Mouse (Mus musculus): Measurements from ENCODE around the gene Tfap4. TPM values are rescaled to one million over a fixed set of nuclear protein-coding genes. Genes with fewer than 3 reads are reported as not detected.
A peak's percentile ranks its signal among the peaks of the same experiment; 100 is the strongest.
"Not testable (repeated sequence)": the region's sequence is repeated elsewhere in the genome, so short reads cannot be mapped to it uniquely, and the experiment has no call there.

The Tfap4 gene
- total RNA-seq, 2 experiments from 2014 or later: 3.0 to 5.1 TPM

DNA sequence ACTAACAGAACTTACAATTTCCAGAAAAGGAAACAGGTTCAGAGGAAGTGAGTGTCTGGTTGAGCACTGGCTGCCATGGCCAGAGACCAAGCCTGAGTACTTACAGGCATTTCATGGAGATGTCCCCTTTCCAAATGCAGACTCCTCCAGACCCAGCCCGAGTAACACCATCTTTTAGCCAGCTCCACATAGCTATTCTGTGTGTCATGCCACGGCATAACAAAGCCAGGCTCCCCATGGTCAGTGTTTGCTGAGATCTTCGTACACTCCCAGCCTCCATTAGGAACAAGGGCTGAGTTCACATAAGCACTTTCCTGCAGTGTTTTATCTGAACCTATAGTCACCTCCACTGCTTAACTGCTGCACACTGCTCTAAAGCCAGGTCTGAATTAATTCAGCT is 16.4 kb downstream of the Tfap4 start:
- no peak for TF ChIP-seq CTCF (IDR thresholded peaks at IDR 0.05)
- DNase-seq: no peak
- intact Hi-C loops (cut with DNase I): loop anchor here (5.0 kb wide), 1 partner anchor 121 kb away; the partner anchor contains the start of gene Adcy9
- peak overlapping the region; percentile 46; the same call in 1 of the 2 replicates for H3K27ac ChIP-seq
- no peak overlapping the region for H3K4me3 ChIP-seq

DNA sequence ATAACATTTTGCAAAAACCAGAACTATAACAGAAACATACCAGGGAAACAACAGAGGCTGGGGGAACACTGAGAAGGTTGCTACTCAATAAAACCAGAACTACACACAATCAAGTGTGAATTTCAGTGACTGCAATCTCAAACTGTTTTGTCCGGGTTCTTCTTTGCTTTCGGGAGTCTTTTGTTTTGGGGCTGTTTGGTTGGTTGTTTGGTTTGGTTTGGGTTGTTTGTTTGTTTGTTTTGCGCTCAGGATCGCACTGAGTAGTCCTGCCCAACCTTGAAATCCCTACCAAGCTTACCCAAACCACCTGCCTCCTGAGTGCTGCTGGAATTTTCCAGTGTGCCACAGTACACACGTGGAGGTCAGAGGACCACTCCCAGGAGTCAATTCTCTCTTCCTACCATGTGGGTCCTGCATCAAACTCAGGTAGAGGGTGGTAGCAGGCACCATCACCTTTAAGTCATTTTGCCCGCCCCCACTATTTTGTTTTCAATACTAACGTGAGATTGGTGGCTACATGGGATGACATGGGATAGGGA is 17.3 kb downstream of the Tfap4 start:
- Histone ChIP-seq H3K27ac (peak overlapping the region; percentile 76), H3K4me3 (peak overlapping the region; percentile 67)
- no peak for DNase-seq
- no peak for TF ChIP-seq CTCF (IDR thresholded peaks at IDR 0.05)
- intact Hi-C loops (cut with DNase I): loop anchor here (1.0 to 5.0 kb wide), 2 partner anchors 53 to 120 kb away; partner anchors contain the start of gene Adcy9

- TF ChIP-seq CTCF (IDR thresholded peaks at IDR 0.05): no peak; the same call in 1 of the 2 replicates
- DNase-seq: peak; percentile 100
- peak within 1 kb of the TSS; percentile 84 for H3K27ac ChIP-seq
- intact Hi-C loops (cut with DNase I): loop anchor here (1.0 to 5.0 kb wide), 3 partner anchors 52 to 225 kb away; partner anchors contain the start of gene Adcy9
- peak within 1 kb of the TSS; percentile 67 for H3K4me3 ChIP-seq
These were observed 18.0 kb downstream of the Tfap4 start, which contains the start of gene Srl for GRCm38 (mm10) chr16:4541501-4542198. TSS of gene Srl (minus strand) at chr16:4541816.

DNA sequence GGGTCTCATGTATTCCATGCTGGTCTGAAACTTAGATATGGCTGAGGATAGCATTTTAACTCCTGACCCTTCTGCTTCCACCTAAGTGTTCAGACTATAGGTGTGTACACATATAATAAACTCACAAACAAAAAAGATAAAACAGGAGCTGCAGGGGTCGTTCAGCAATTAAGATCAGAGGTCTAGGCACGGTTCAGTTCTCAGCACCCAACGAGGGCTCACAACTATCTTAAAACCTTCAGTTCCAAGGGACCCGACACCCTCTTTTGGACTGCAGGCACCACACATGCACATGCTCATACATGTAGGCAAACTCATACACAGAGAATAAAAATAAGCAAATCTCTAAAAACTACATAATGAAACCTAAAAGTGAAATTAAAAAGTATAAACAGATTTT is 18.6 kb downstream of the Tfap4 start:
- no peak for DNase-seq
- intact Hi-C loops (cut with DNase I): loop anchor here (2.0 to 5.0 kb wide), 2 partner anchors 119 to 224 kb away; partner anchors contain the start of gene Adcy9
- Histone ChIP-seq H3K27ac (peak overlapping the region; percentile 84), H3K4me3 (peak overlapping the region; percentile 67)
- no peak for TF ChIP-seq CTCF (IDR thresholded peaks at IDR 0.05)

- TF ChIP-seq CTCF (IDR thresholded peaks at IDR 0.05): peak; percentile 13; the same call in 1 of the 2 replicates
- Histone ChIP-seq H3K4me3 (no peak overlapping the region), H3K27ac (no peak overlapping the region)
- DNase-seq: no peak
- intact Hi-C loops (cut with DNase I): loop anchor here (2.0 to 5.0 kb wide), 2 partner anchors 118 to 223 kb away; partner anchors contain the start of gene Adcy9
These were observed 19.4 kb downstream of the Tfap4 start for GRCm38 (mm10) chr16:4540064-4540775.

DNA sequence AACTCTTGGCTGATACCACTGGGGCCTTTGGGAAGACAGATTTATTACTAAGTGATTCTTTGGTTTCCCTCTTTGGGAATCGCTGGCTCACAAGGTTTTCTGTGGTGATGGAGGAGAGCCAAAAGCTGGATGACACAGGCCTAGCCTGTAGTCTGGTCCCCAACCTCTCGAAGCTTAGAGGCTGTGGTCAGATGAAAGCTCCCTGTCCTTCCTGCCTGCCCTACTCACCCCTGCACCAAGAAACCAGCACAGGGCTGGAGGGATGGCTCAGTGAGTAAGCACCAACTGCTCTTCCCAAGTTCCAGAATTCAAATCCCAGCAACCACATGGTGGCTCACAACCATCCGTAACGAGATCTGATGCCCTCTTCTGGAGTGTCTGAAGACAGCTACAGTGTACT is 20.1 kb downstream of the Tfap4 start:
- H3K4me3 ChIP-seq: no peak overlapping the region
- intact Hi-C loops (cut with DNase I): no loop called here
- H3K27ac ChIP-seq: peak overlapping the region; percentile 85
- no peak for DNase-seq
- TF ChIP-seq CTCF (IDR thresholded peaks at IDR 0.05): no peak

DNA sequence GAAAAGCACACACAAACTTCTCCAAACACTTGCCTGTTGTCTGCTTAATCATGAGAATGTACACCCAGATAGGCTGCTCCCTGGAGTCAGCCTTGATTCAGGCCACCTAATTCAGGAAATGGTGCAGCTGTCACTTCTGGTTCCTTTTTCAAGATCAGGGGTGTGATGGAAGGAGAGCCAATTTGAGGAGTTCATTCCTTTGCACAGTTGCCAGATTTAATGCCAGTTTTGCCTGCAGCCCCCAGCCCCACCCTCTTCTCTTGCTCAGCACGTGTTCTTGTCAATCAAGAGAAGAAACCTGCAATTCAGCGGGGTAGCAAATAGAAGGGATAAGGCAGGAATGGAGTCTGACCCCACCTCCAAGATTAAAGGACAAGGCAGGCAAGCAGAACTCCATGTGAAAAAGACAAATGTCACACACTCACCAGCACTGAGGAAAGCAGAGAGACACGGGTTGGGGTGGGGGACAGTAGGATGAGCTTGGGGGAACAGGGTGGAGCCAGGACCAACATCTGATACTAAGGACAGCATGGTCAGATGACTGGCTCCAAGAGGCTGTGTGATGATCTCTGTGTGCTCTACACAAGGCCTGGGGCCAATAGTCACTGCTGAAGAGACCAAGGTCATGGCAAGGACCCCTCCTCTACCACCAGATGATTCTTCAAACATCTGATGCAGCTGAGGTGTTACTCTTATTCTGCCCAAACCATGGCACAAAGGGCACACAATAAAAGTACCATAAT is 21.9 kb downstream of the Tfap4 start:
- DNase-seq: peak; percentile 64
- Histone ChIP-seq H3K27ac (peak overlapping the region; percentile 85), H3K4me3 (peak overlapping the region; percentile 17)
- intact Hi-C loops (cut with DNase I): no loop called here
- TF ChIP-seq CTCF (IDR thresholded peaks at IDR 0.05): no peak

DNA sequence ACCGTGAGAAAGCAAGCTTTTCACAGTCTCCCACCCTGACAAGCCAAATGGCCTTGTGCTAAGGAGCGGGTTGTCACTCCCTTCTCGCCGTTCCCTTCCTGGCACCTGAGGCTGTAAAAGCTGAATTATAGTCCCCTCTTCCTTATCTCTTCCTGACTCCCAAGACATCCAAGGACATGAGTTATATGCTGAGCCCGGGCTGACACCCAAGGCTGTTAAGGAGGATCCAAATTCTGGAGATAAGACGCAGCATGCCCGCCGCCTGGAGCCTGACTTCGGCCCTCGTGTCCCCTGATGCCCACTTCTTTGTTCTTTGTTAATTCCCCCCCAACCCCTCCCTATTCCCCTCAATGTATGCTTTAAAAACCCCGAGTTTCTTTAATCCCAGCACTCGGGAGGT is 32.3 kb downstream of the Tfap4 start:
- H3K4me3 ChIP-seq; H3K27ac ChIP-seq; intact Hi-C loops (cut with DNase I); DNase-seq: not testable (repeated sequence)

DNA sequence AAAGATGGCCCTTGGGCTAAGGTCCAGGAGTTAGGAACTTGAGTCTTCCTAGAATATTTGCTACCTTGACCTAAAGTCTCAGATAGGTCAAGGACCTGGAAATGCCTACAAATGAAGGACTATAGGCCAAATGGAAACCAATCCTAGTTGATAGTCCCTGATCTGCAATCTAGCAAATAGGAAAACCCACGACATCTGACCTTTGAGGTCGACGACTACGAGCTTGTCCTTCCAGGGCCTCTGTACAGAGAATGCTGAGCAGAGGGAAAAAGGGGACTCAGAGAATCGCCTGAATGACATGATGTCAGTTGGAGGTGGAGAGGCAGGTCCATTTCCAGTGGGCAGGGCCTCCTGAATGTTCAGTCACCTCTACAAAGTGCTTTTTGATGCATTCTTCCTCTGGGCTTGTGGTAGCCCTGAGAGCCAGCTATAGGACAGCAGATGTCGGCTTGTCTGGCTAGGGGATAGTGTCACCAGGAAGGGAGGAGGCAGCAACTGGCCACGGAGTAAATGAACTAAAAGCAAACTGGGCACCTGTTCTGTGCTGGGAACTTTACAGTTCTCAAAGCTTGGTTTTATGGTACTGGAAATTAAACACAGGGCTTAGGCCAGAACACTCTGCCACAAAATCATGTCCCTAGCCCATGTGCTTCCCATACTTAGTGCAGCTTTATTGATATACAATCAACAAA is 36.2 kb downstream of the Tfap4 start:
- DNase-seq: no peak
- peak overlapping the region; percentile 99 for H3K27ac ChIP-seq
- H3K4me3 ChIP-seq: peak overlapping the region; percentile 81
- TF ChIP-seq CTCF (IDR thresholded peaks at IDR 0.05): no peak
- intact Hi-C loops (cut with DNase I): no loop called here

DNA sequence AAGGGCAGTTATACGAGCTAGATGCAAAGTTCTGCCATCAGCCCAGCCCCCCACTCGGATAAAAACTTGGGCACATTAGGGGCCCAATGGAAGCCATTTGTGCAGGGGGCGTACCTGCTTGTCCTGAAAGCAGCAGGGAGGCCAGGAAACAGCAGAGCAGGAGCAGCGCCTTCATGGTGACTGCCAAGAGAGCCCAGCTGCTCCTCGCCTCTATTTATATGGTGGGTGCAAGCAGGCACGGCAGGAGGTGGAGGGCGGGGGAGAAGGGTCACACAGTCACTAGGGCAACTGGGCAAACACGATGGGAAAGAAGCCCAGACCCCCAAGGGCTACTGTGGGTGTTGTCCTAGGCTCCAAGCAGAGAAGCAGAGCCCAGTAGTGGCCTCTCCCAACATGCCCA is 36.8 kb downstream of the Tfap4 start:
- peak; percentile 85 for DNase-seq
- TF ChIP-seq CTCF (IDR thresholded peaks at IDR 0.05): no peak
- intact Hi-C loops (cut with DNase I): no loop called here
- Histone ChIP-seq H3K27ac (peak overlapping the region; percentile 99), H3K4me3 (peak overlapping the region; percentile 81)

DNA sequence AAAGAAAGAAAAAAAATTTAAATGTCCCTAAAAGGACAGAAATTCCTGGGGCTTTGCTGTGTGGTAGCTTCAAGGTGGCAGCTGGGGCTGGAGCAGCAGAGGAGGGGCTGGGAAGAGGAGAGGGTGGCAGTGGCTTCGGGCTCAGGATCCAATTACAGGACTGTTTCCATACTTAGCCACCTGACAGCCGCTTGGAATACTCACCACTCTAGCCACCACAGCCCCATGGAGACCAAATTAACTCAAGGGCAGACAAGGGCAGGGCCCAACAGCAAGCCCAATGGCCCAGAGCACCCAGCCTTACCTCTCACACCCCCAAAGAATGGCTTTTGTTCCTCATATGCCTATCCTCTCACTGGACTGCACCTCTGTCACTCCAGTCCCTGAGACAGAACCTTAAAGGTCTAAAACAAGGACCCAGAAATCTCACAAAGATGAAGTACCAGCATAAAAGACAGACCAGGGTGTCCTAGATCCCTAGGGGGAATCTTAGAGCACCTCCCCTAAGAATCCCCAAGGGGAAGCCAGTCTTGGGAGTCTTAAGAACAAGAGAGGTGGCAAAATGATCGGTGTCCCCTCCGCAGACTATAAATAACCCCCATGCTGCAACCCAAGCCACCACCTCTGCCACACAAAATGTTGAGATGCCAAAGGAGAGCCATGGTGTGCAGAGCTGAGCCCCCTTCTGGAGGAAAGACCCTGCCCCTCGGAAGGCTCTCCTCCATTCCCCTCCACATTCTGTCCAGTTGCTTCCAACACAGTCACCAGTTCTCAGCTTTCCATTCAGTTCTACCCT is 37.7 kb downstream of the Tfap4 start:
- intact Hi-C loops (cut with DNase I): no loop called here
- peak overlapping the region; percentile 81 for H3K4me3 ChIP-seq
- TF ChIP-seq CTCF (IDR thresholded peaks at IDR 0.05): no peak
- H3K27ac ChIP-seq: peak overlapping the region; percentile 99
- peak; percentile 82 for DNase-seq
